Mouse (Mus musculus) forebrain, embryonic 15.5 days (tissue): ENCODE measurements around the gene Taf15. TPM values are rescaled to one million over a fixed set of nuclear protein-coding genes. Genes with fewer than 3 reads are reported as not detected.

ENCODE experiments used
- ATAC-seq: fragments of 200-750 bp; cut with Nextera tagmentation; replicated peaks from 2 replicates; pipeline ENCODE4 v1.8.0; 2017; ENCODE audit warnings: mild to moderate bottlenecking, moderate TSS enrichment, moderate library complexity
- H3K27ac ChIP-seq: fragments of 300-500 bp; sonication (generic); replicated peaks from 2 replicates; pipeline ENCODE4 v1.5.1; 2015; ENCODE audit warnings: mild to moderate bottlenecking, inconsistent platforms
- H3K27me3 ChIP-seq: fragments of 300-500 bp; sonication (generic); 2 replicates; pipeline ENCODE4 v1.6.1; 2015; ENCODE audit warnings: inconsistent platforms
- H3K36me3 ChIP-seq: fragments of 300-500 bp; sonication (generic); 2 replicates; pipeline ENCODE4 v1.6.1; 2015; ENCODE audit warnings: mild to moderate bottlenecking, inconsistent platforms
- H3K4me1 ChIP-seq: fragments of 300-500 bp; sonication (generic); 2 replicates; pipeline ENCODE4 v1.6.1; 2015; ENCODE audit warnings: inconsistent platforms
- H3K4me2 ChIP-seq: fragments of 300-500 bp; sonication (generic); replicated peaks from 2 replicates; pipeline ENCODE4 v1.6.1; 2015; ENCODE audit warnings: mild to moderate bottlenecking, inconsistent platforms
- H3K4me3 ChIP-seq: fragments of 300-500 bp; sonication (generic); 2 replicates; pipeline ENCODE4 v1.5.1; 2015; ENCODE audit warnings: mild to moderate bottlenecking, inconsistent platforms
- H3K9ac ChIP-seq: fragments of 300-500 bp; sonication (generic); replicated peaks from 2 replicates; pipeline ENCODE4 v1.6.1; 2015; ENCODE audit warnings: mild to moderate bottlenecking, inconsistent platforms
- H3K9me3 ChIP-seq: fragments of 300-500 bp; sonication (generic); 2 replicates; pipeline ENCODE4 v1.6.1; 2016; ENCODE audit warnings: inconsistent platforms
- WGBS: fragments of 180-500 bp; shearing (Covaris S2); methylation state at CpG from one replicate; pipeline ENCODE4 v1.1.7; 2015; ENCODE audit warnings: mixed read lengths; 5-methylcytosine and 5-hydroxymethylcytosine counted together
- polyA plus RNA-seq: library from polyadenylated mRNA; unstranded; fragments of >200 nt; fragmentation: Nextera tagmentation; extraction: Ambion mirVana; gene quantifications from 2 replicates; pipeline ENCODE4 v1.2.1, GENCODE M21; 2015

Gene Taf15
- polyA plus RNA-seq, 1 experiment from 2014 or later = 12.9 TPM

DNA sequence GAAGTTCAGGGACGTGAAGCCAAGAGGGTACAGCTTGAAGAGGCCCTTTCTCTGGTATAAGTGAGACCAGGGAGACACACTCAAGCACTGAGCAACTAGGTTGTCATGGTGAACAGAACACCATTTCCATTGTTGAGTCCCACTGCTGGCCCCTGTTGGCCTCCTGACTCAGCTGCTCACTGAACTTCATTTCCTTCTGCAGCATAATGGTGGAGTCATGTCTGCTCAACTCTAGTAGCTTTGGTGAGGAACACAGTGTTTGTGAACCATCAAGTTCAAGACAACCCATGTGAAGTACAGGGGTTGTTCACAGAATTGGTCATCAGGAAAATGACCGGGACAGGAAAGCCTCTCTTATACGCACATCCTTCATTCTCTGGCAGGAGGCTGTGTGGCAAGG is 49.2 kb downstream of the Taf15 start, which contains the start of gene Heatr9:
Gene Heatr9 (minus strand): TSS at position 101 of the 400 bp plus-strand sequence.
- no peaks in the 10 kb centered on the region for H3K4me1 ChIP-seq
- no peaks in the 10 kb centered on the region for H3K27me3 ChIP-seq
- no peak within 1 kb of the TSS for H3K27ac ChIP-seq
- H3K4me3 ChIP-seq = no peak within 1 kb of the TSS
- ATAC-seq = no peak
- no peaks in the 10 kb centered on the region for H3K9me3 ChIP-seq
- H3K4me2 ChIP-seq = no peak within 1 kb of the TSS
- no peak within 1 kb of the TSS for H3K9ac ChIP-seq
- 84% methylated on average over 3 of the region's 3 CpGs for WGBS
- no peaks in the 10 kb centered on the region for H3K36me3 ChIP-seq

DNA sequence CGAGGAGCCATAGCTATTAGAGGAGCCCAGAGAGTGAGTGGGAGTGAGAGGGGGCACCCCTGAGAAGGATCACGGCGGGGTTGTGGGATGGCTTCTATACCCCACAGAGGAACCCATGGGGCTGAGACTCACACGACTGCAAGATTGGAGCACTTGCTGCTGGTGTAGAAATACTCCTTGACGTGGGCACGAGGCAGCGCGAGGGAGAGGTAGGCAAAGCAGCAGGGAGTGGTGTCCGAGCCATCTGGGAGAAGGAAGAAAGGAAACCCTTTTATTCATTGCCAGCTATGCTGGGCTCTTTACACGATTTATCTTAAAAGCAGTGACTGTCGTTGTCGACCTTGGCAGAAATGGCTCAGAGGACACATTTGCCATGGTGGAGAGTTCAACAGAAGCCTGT is 56.1 kb downstream of the Taf15 start:
- no peaks in the 10 kb centered on the region for H3K36me3 ChIP-seq
- WGBS = 72% methylated on average over 12 of the region's 12 CpGs
- no peak for ATAC-seq

DNA sequence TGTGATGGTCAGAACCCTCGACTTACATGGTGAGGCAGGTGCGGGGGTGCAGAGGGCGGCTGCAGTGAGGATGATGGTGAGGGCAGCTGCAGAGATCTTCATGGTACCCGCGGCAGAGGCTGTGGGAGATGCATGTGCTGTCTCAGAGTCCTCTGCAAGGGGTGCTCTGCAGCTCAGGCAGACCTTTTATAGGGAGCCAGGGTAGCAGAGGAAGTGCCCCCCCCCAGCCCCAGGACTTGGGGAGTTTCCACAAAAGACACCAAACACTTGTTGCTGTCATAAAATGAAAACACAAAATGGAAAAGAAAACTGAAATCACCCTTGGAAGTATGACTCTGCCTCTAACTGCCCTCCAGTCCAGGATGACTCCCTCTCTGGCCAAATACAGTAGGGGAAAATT is 57.5 kb downstream of the Taf15 start, which contains the start of gene Ccl5:
Gene Ccl5 (minus strand): TSS at position 159 of the 400 bp plus-strand sequence.
- no peak within 1 kb of the TSS for H3K4me3 ChIP-seq
- 86% methylated on average over 5 of the region's 5 CpGs for WGBS

More for the DNA sequence above, 56.1 kb downstream of the Taf15 start:
- H3K9ac ChIP-seq = no peak overlapping the region
- H3K4me1 ChIP-seq = peaks cover under 1% of the 10 kb centered on the region; the same call in 1 of the 2 replicates
- H3K4me2 ChIP-seq = no peak overlapping the region
- H3K27ac ChIP-seq = no peak overlapping the region
- H3K9me3 ChIP-seq = no peaks in the 10 kb centered on the region
- no peak overlapping the region for H3K4me3 ChIP-seq
- no peaks in the 10 kb centered on the region for H3K27me3 ChIP-seq

DNA sequence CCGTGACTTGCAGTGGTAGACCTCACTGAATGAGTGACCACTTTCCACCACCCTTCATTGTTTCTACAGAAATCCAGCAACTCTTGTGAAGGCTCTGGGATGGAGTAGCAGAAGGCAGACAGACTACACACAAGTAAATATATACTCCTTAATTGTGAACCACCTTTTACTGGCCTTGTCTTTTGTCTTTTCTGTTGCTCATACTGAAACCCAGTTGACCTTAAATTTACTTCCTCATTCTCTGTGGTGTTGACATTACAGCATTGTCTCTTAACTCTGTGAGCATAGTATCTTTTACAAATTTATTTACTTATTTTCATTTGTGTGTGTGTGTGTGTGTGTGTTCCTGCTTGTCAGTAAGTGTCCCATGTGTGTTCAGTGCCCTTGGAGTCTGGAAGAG is 60.3 kb downstream of the Taf15 start:
- H3K36me3 ChIP-seq = no peaks in the 10 kb centered on the region
- no peak overlapping the region for H3K27ac ChIP-seq
- no peaks in the 10 kb centered on the region for H3K27me3 ChIP-seq
- peaks cover 12% of the 10 kb centered on the region for H3K4me1 ChIP-seq
- no peak overlapping the region for H3K4me3 ChIP-seq
- no peaks in the 10 kb centered on the region for H3K9me3 ChIP-seq
- ATAC-seq = no peak
- WGBS = 89% methylated on average over 1 of the region's 1 CpGs
- no peak overlapping the region for H3K4me2 ChIP-seq
- H3K9ac ChIP-seq = no peak overlapping the region

More for the DNA sequence above, 57.5 kb downstream of the Taf15 start, which contains the start of gene Ccl5:
- Histone ChIP-seq H3K36me3 (no peaks in the 10 kb centered on the region), H3K27me3 (no peaks in the 10 kb centered on the region), H3K9me3 (no peaks in the 10 kb centered on the region), H3K27ac (no peak within 1 kb of the TSS), H3K9ac (no peak within 1 kb of the TSS), H3K4me1 (peaks cover 12% of the 10 kb centered on the region), H3K4me2 (no peak within 1 kb of the TSS)
- ATAC-seq = no peak

DNA sequence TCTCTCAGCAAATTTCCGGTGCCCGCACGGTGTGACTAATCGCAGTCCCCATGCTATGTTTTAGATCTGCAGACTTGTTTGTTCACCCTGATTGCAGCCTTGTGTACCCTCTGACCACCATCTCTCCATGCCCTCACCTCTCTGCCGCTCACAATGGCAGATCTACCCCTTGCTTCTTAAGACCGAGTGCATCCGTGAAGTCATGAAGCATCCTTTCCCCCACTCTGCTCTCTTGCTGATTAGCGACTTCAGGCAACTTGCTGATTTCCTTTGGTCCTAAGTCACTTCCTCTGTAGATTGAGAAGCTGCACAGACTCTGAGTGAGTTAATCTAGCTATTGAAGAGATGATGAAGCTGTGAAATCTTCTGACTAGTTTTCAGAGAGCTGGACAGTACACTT is 61.3 kb downstream of the Taf15 start:
- no peak overlapping the region; the same call in 1 of the 2 replicates for H3K9ac ChIP-seq
- H3K9me3 ChIP-seq = no peaks in the 10 kb centered on the region
- peaks cover 12% of the 10 kb centered on the region for H3K4me1 ChIP-seq
- ATAC-seq = no peak
- H3K4me2 ChIP-seq = no peak overlapping the region
- no peaks in the 10 kb centered on the region for H3K27me3 ChIP-seq
- H3K4me3 ChIP-seq = no peak overlapping the region
- WGBS = 79% methylated on average over 8 of the region's 8 CpGs
- peak overlapping the region; percentile 8; the same call in 1 of the 2 replicates for H3K27ac ChIP-seq
- H3K36me3 ChIP-seq = no peaks in the 10 kb centered on the region

DNA sequence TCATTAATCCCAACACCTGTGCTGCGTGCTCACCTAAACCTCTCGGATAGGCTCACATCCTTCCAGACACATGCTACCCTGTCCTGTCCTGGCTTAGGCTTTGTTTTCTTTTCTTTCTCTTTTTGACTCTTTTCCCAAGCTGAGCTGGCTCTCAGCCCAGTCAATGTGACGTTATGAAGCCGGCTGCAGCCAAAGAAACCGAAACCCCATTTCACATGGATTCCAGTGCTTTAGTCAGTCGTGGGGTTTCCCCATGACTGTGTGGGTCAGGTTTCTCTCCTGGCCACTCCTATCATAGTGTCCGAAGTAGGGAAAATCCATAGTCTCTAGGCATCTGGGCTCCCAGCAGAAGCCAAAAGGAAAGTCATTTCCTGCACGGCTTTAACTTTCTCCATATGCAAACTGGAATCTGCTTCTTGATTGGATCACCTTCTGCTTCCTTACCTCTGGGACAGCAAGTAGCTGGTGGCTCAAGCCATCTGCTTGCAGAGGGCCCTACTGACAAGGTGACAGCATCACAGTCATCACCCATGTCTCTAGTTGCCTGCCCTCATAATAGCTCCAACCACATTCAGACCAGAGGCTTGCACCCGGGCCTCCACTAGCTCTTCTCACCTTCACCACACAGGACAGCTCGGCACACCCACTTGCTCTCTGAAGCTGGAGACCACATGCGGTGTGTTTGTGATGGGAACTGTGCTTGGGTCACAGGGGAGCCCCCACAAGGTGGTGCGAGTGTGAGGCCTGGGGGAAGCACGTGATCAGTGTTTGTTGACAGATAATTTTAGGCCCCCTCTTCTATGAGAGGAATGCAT is 61.9 kb downstream of the Taf15 start:
- Histone ChIP-seq H3K4me1 (peaks cover 12% of the 10 kb centered on the region), H3K9ac (no peak overlapping the region; the same call in 1 of the 2 replicates), H3K4me2 (no peak overlapping the region), H3K27me3 (no peaks in the 10 kb centered on the region), H3K4me3 (no peak overlapping the region), H3K27ac (peak overlapping the region; percentile 8; the same call in 1 of the 2 replicates), H3K9me3 (no peaks in the 10 kb centered on the region), H3K36me3 (no peaks in the 10 kb centered on the region)
- WGBS = 51% methylated on average over 13 of the region's 13 CpGs
- ATAC-seq = no peak

DNA sequence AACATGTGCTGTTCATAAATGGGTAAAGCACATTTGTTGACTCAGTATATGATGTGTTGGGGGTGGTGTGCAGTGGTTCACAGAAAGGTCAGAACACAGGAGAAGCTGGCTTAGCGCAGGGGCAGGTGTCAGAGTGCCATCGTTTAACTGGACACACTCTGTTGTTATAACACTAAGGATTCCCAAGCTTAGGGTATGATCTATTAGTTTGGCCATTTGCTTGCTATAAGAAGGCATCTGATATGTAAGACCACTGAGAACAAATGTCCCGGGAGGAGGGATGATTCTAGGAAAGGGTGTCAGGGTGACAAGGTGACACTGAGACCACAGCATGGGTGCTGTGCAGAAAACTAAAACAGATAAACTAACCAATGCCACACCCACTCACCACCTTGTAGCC is 63.9 kb downstream of the Taf15 start:
- no peak for ATAC-seq
- Histone ChIP-seq H3K9me3 (no peaks in the 10 kb centered on the region), H3K9ac (no peak overlapping the region), H3K4me2 (no peak overlapping the region), H3K4me1 (peaks cover 12% of the 10 kb centered on the region), H3K27ac (no peak overlapping the region), H3K36me3 (no peaks in the 10 kb centered on the region), H3K4me3 (no peak overlapping the region), H3K27me3 (no peaks in the 10 kb centered on the region)
- WGBS = 90% methylated on average over 3 of the region's 3 CpGs

DNA sequence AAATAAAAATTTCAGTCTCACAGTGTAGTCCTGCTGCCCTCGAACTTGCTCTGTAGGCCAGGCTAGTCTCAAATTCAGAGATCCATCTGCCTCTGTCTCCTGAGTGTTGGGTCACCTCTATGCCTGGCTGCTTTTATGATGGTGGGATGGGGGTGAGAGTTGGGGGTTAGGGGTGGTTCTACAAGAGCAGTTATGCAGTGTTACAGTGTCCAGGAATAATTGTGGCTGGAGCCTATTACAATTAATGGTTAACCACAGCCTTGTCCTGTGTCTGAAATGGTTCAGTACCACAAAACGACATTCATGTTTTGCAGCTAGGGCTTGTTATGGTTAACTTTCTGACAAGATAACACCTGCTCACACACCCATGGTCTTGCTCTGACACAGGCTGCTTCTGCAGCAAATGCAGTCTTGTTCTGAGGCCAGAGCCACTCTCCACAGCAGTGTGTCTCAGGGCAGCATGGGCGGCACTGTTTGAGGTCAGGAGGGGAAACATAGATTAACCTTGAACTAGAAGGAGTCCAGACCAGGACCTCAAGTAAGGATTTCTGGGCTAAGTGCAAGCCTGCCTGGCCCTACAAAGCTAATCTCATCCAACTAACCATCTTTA is 65.9 kb downstream of the Taf15 start:
- Histone ChIP-seq H3K9me3 (no peaks in the 10 kb centered on the region), H3K9ac (no peak overlapping the region), H3K27ac (no peak overlapping the region), H3K36me3 (no peaks in the 10 kb centered on the region), H3K4me3 (no peak overlapping the region), H3K27me3 (no peaks in the 10 kb centered on the region), H3K4me2 (no peak overlapping the region), H3K4me1 (peaks cover 12% of the 10 kb centered on the region)
- WGBS = 89% methylated on average over 3 of the region's 3 CpGs
- ATAC-seq = no peak

DNA sequence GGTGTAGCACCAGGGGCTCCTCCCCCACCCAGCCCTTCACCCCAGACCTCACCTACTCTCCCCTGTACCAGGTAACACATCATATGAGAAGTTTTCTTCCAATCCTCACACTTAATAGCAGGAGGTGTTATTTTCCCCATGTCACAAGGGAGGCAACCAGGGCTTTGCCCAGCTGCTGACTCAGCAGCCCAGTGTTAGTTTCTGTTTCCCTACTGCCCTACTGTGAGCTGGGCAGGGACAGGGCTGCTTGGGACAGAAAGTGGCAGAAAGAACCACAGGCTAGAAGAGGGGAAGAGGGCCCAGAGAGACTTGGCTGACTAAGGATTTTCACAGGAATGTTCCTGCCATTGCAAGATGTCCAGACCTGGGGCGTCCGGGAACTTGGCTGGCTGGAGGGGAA is 68.0 kb downstream of the Taf15 start:
- no peaks in the 10 kb centered on the region for H3K27me3 ChIP-seq
- WGBS = 89% methylated on average over 2 of the region's 2 CpGs

DNA sequence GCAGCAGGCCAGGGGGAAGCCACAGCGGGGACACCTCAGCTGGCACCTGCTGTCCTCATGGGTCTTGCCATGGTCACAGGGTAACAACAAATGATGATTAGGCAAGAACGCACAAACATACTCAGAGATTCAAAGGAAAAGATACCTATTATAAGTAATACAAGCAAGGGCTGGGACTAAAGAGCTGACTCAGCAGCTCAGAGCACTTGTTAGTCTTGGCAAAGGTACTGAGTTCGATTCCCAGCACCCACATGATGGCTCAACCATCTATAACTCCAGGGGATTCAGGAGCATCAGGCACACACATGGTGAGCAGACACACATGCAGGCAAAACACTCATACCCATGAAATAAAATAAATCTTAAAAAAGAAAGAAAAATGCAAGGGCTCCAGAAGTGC is 68.5 kb downstream of the Taf15 start:
- H3K4me1 ChIP-seq = no peaks in the 10 kb centered on the region
- H3K4me2 ChIP-seq = no peak overlapping the region
- no peaks in the 10 kb centered on the region for H3K36me3 ChIP-seq
- WGBS = 88% methylated on average over 3 of the region's 3 CpGs
- no peaks in the 10 kb centered on the region for H3K27me3 ChIP-seq
- no peak overlapping the region for H3K9ac ChIP-seq
- no peak overlapping the region for H3K4me3 ChIP-seq
- H3K27ac ChIP-seq = no peak overlapping the region
- H3K9me3 ChIP-seq = no peaks in the 10 kb centered on the region
- no peak for ATAC-seq

More for the DNA sequence above, 68.0 kb downstream of the Taf15 start:
- Histone ChIP-seq H3K27ac (no peak overlapping the region), H3K9me3 (no peaks in the 10 kb centered on the region), H3K4me3 (no peak overlapping the region), H3K9ac (no peak overlapping the region), H3K36me3 (no peaks in the 10 kb centered on the region), H3K4me2 (no peak overlapping the region), H3K4me1 (no peaks in the 10 kb centered on the region)
- no peak for ATAC-seq

DNA sequence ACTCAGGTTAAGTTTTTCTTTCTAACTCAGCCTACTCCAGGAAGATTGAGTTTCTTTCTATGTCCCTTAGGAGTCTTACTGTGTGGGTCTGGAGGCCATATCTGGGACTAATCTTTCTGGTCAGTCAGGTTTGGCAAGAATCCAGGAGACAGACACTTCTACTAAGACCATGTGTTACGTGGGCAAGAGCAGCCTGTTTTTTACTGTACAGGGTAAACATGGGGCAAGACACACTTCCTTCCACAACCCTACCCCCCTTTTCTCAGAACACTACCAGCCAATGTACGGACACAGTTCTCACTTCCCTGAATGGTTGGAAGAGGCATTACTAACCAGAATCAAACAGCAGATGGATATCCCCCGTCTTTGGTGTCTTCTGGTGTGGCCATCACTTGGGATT is 71.3 kb downstream of the Taf15 start:
- H3K4me3 ChIP-seq = no peak overlapping the region
- ATAC-seq = no peak
- H3K9me3 ChIP-seq = no peaks in the 10 kb centered on the region
- H3K27me3 ChIP-seq = no peaks in the 10 kb centered on the region
- H3K9ac ChIP-seq = no peak overlapping the region
- no peak overlapping the region for H3K4me2 ChIP-seq
- no peak overlapping the region for H3K27ac ChIP-seq
- H3K4me1 ChIP-seq = no peaks in the 10 kb centered on the region
- 82% methylated on average over 3 of the region's 3 CpGs for WGBS
- H3K36me3 ChIP-seq = no peaks in the 10 kb centered on the region

DNA sequence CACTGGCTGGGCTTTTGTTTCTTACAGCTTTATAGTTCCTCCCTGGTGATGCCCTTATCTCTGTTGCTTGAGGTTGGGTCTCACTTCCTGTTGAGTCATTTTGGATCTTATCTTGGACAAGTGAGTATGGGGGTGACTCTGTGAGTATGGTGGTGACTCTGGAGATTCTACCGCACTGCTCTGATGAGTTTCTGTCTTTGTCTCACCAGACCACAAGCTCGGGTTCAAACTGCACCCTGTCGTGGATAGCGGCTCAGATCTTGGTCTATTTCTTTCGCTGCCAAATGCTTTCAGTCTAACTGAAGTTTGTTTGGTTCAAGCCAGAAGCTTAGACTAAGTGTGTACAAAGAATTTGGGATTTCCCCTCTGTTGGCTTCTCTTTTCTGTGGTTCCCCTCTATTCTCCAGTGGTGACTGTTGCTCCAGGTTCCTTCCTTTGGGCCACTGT is 77.3 kb downstream of the Taf15 start:
- H3K27me3 ChIP-seq = no peaks in the 10 kb centered on the region
- no peak overlapping the region for H3K9ac ChIP-seq
- no peaks in the 10 kb centered on the region for H3K9me3 ChIP-seq
- 92% methylated on average over 5 of the region's 5 CpGs for WGBS
- no peak overlapping the region for H3K4me3 ChIP-seq
- no peak overlapping the region for H3K4me2 ChIP-seq
- H3K36me3 ChIP-seq = no peaks in the 10 kb centered on the region
- ATAC-seq = no peak
- no peak overlapping the region for H3K27ac ChIP-seq
- H3K4me1 ChIP-seq = no peaks in the 10 kb centered on the region
